In genomic region chr11:82521383-82521782, GRCm38 (mm10) we compare ENCODE assay signal across 13 mouse cellular contexts.
A peak's percentile ranks its signal among the peaks of the same experiment; 100 is the strongest.
DNase-seq lines count a peak whose midpoint lies in the region; ATAC-seq and TF ChIP-seq lines count a peak whose summit lies in the region.
"Had no signal": no experiment of that assay in that cellular context is flagged by ENCODE, and none has a peak within 500 bp of the region (broad histone marks: within the 10 kb centered on the region; RNA-seq: fewer than 3 reads in every experiment).

No protein-coding gene starts in this region.

- TF ChIP-seq CTCF in intestine, postnatal 0 days (IDR thresholded peaks at IDR 0.05; ENCODE audit: low read depth): no peak

- H3K9ac ChIP-seq in forebrain, embryonic 14.5 days (ENCODE audit: low read length): no peak overlapping the region
- H3K9ac ChIP-seq in intestine, postnatal 0 days (ENCODE audit: low read depth, low read length): no peak overlapping the region
- H3K9ac ChIP-seq: embryonic facial prominence, embryonic 15.5 days; hindbrain, embryonic 13.5 days; liver, postnatal 0 days; midbrain, embryonic 13.5 days had no signal

- WGBS in forebrain, embryonic 14.5 days: 55% methylated on average over 9 of the region's 9 CpGs
- 60% methylated on average over 9 of the region's 9 CpGs for WGBS in forebrain, embryonic 10.5 days
- 33% methylated on average over 9 of the region's 9 CpGs for WGBS in intestine, postnatal 0 days

- DNase-seq in forebrain, embryonic 14.5 days (ENCODE audit: low spot score): peak; percentile 87
- DNase-seq in forebrain, embryonic 10.5 days (ENCODE audit: extremely low spot score, low spot score): no peak
- DNase-seq in cerebellum, adult 9-11 months: peak; percentile 87
- DNase-seq in layer of hippocampus, adult 9-10 months (ENCODE audit: low spot score): peak; percentile 33
- peak; percentile 13 to 21 for DNase-seq in right cerebral cortex, adult 2 months (ENCODE audit: low spot score in 2 of 2)
- DNase-seq in thymus, postnatal 0 days (ENCODE audit: low spot score): no peak
- DNase-seq in adrenal gland, postnatal 36 days: no peak
- DNase-seq: heart, adult 18-20 months; liver, postnatal 0 days had no signal

- no peak overlapping the region for H3K4me3 ChIP-seq in forebrain, embryonic 14.5 days (ENCODE audit: low read depth, low read length)
- no peak overlapping the region for H3K4me3 ChIP-seq in forebrain, embryonic 10.5 days
- no peak overlapping the region for H3K4me3 ChIP-seq in intestine, postnatal 0 days (ENCODE audit: low read depth, low read length)
- H3K4me3 ChIP-seq: embryonic facial prominence, embryonic 15.5 days; hindbrain, embryonic 13.5 days; midbrain, embryonic 13.5 days had no signal

- peak; percentile 80 for ATAC-seq in forebrain, embryonic 14.5 days
- ATAC-seq in intestine, postnatal 0 days: no peak
- ATAC-seq: liver, postnatal 0 days; midbrain, embryonic 13.5 days had no signal

- H3K36me3 ChIP-seq in forebrain, embryonic 14.5 days (ENCODE audit: control insufficient read depth, insufficient read depth, low read length): no peaks in the 10 kb centered on the region
- no peaks in the 10 kb centered on the region for H3K36me3 ChIP-seq in forebrain, embryonic 10.5 days (replicated peaks)
- no peaks in the 10 kb centered on the region for H3K36me3 ChIP-seq in intestine, postnatal 0 days (ENCODE audit: control insufficient read depth, insufficient read depth)
- H3K36me3 ChIP-seq: embryonic facial prominence, embryonic 15.5 days; hindbrain, embryonic 13.5 days; midbrain, embryonic 13.5 days had no signal

- H3K4me1 ChIP-seq in forebrain, embryonic 14.5 days (ENCODE audit: control insufficient read depth, insufficient read depth, low read length): peaks cover 17% of the 10 kb centered on the region
- H3K4me1 ChIP-seq in forebrain, embryonic 10.5 days: peaks cover 30% of the 10 kb centered on the region
- no peaks in the 10 kb centered on the region for H3K4me1 ChIP-seq in intestine, postnatal 0 days (replicated peaks; ENCODE audit: control insufficient read depth, insufficient read depth, low read length)
- H3K4me1 ChIP-seq: embryonic facial prominence, embryonic 15.5 days had no signal

- no peak overlapping the region for H3K27ac ChIP-seq in forebrain, embryonic 14.5 days (ENCODE audit: low read depth, low read length)
- H3K27ac ChIP-seq in forebrain, embryonic 10.5 days: no peak overlapping the region
- H3K27ac ChIP-seq in intestine, postnatal 0 days (ENCODE audit: low read depth, low read length): no peak overlapping the region
- H3K27ac ChIP-seq: embryonic facial prominence, embryonic 15.5 days; hindbrain, embryonic 13.5 days; midbrain, embryonic 13.5 days had no signal

- H3K4me2 ChIP-seq in forebrain, embryonic 14.5 days (ENCODE audit: low read length): no peak overlapping the region
- no peak overlapping the region for H3K4me2 ChIP-seq in intestine, postnatal 0 days (replicated peaks; ENCODE audit: low read depth)
- H3K4me2 ChIP-seq: embryonic facial prominence, embryonic 15.5 days; hindbrain, embryonic 13.5 days; midbrain, embryonic 13.5 days had no signal

- no peaks in the 10 kb centered on the region for H3K27me3 ChIP-seq in forebrain, embryonic 14.5 days (replicated peaks; ENCODE audit: control insufficient read depth, insufficient read depth, low read length)
- H3K27me3 ChIP-seq in forebrain, embryonic 10.5 days (ENCODE audit: poor library complexity, severe bottlenecking): peaks cover 19% of the 10 kb centered on the region; the same call in 1 of the 2 replicates
- H3K27me3 ChIP-seq in intestine, postnatal 0 days (replicated peaks; ENCODE audit: control insufficient read depth, insufficient read depth, low read length): no peaks in the 10 kb centered on the region
- H3K27me3 ChIP-seq: embryonic facial prominence, embryonic 15.5 days had no signal

- H3K9me3 ChIP-seq in forebrain, embryonic 14.5 days (replicated peaks; ENCODE audit: control insufficient read depth, low read length): no peaks in the 10 kb centered on the region
- no peaks in the 10 kb centered on the region for H3K9me3 ChIP-seq in forebrain, embryonic 10.5 days
- H3K9me3 ChIP-seq in intestine, postnatal 0 days (ENCODE audit: control insufficient read depth): no peaks in the 10 kb centered on the region
- H3K9me3 ChIP-seq: embryonic facial prominence, embryonic 15.5 days; hindbrain, embryonic 13.5 days; midbrain, embryonic 13.5 days had no signal

Comparison
In these comparisons a context has a peak if more than half of its experiments do, and no peak if none do; other contexts are left out.
1. DNase-seq: peak in forebrain, embryonic 14.5 days (single experiment), cerebellum, adult 9-11 months (single experiment), layer of hippocampus, adult 9-10 months (single experiment) and right cerebral cortex, adult 2 months (2 of 2); none in forebrain, embryonic 10.5 days (single experiment), thymus, postnatal 0 days (single experiment) and adrenal gland, postnatal 36 days (0 of 2).